In genomic region chr12:52392636-52393035, GRCm38 (mm10) we compare ENCODE assay signal across 11 mouse cellular contexts.
"Had no signal": no experiment of that assay in that cellular context is flagged by ENCODE, and none has a peak within 500 bp of the region (broad histone marks: within the 10 kb centered on the region; RNA-seq: fewer than 3 reads in every experiment).

No protein-coding gene starts in this region.

- H3K27me3 ChIP-seq: limb, embryonic 12.5 days; liver, embryonic 13.5 days; neural tube, embryonic 13.5 days had no signal

- H3K9me3 ChIP-seq: limb, embryonic 12.5 days; liver, embryonic 13.5 days; midbrain, embryonic 12.5 days; neural tube, embryonic 13.5 days had no signal

- H3K9ac ChIP-seq: limb, embryonic 12.5 days; liver, embryonic 13.5 days; midbrain, embryonic 12.5 days; neural tube, embryonic 13.5 days had no signal

- ATAC-seq: lung, postnatal 0 days; midbrain, embryonic 16.5 days had no signal

- H3K36me3 ChIP-seq: limb, embryonic 12.5 days; liver, embryonic 13.5 days; midbrain, embryonic 12.5 days; neural tube, embryonic 13.5 days had no signal

- H3K4me3 ChIP-seq: limb, embryonic 12.5 days; liver, embryonic 13.5 days; midbrain, embryonic 12.5 days; neural tube, embryonic 13.5 days had no signal

- H3K4me1 ChIP-seq: liver, embryonic 13.5 days had no signal

- DNase-seq: kidney, postnatal 25 days; liver; liver, embryonic 13.5 days; right cerebral cortex, adult 18-20 months; right cerebral cortex, postnatal 25 days; thymus, postnatal 36 days had no signal

- H3K4me2 ChIP-seq: limb, embryonic 12.5 days; liver, embryonic 13.5 days; midbrain, embryonic 12.5 days; neural tube, embryonic 13.5 days had no signal

- H3K27ac ChIP-seq: limb, embryonic 12.5 days; liver, embryonic 13.5 days; midbrain, embryonic 12.5 days; neural tube, embryonic 13.5 days had no signal
